Mouse (Mus musculus): ENCODE data around the gene Dach2. TPM values are rescaled to one million over a fixed set of nuclear protein-coding genes. Genes with fewer than 3 reads are reported as not detected.

The Dach2 gene
- polyA plus RNA-seq, 1 experiment = 5.5 TPM

- no peak for DNase-seq (ENCODE audit: low read depth)
- TF ChIP-seq CTCF (IDR thresholded peaks at IDR 0.05; ENCODE audit: borderline replicate concordance, extremely low read depth, insufficient read depth, insufficient read length) (no peak), POLR2A (IDR thresholded peaks at IDR 0.05; ENCODE audit: borderline replicate concordance, extremely low read depth, insufficient read depth, insufficient read length, poor library complexity, severe bottlenecking) (no peak)
Measured at GRCm38 (mm10) chrX:113666069-113666468, 368.8 kb downstream of the Dach2 start.

DNA sequence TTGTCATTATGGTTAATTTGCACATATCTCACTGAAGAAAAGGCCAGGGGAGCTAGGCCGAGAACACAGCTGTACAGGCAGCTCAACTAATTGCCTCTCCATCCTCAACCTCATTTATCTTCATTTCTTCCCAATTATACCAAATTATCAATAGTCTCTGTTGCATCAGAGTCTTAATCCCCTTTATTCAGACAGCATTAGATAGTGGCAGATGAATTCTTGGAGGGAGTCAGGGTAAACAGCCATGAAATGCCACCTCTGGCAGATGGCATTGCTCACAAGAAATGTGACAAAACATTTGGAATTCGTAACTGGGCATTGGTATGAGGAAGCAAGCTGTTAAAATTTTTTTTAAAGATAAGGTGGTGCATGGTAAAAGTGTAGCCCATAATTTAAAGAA lies 389.9 kb downstream of the Dach2 start:
- TF ChIP-seq POLR2A (IDR thresholded peaks at IDR 0.05; ENCODE audit: borderline replicate concordance, extremely low read depth, insufficient read depth, insufficient read length, poor library complexity, severe bottlenecking) (no peak), CTCF (IDR thresholded peaks at IDR 0.05; ENCODE audit: borderline replicate concordance, extremely low read depth, insufficient read depth, insufficient read length) (no peak)
- peak; percentile 39 for DNase-seq (ENCODE audit: low read depth)

DNA sequence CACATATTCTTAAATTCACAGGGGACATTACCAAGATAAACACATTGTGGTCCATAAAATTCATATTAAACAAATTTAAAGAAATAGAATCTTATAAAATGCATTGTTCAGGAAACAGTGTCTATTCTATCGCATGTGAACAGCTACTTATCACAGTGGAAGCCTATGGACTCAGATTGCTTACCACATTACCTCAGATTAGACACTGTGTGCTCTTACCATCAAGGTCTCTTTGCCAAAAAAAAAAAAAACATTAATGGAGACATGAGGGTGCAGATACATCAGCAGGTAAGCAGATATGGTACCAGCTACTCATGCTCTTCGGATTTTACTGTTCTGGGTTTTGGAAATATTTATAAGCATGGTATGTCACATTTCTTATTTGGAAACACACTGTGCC lies 415.1 kb downstream of the Dach2 start:
- no peak for DNase-seq (ENCODE audit: low read depth)
- TF ChIP-seq POLR2A (IDR thresholded peaks at IDR 0.05; ENCODE audit: borderline replicate concordance, extremely low read depth, insufficient read depth, insufficient read length, poor library complexity, severe bottlenecking) = no peak

DNA sequence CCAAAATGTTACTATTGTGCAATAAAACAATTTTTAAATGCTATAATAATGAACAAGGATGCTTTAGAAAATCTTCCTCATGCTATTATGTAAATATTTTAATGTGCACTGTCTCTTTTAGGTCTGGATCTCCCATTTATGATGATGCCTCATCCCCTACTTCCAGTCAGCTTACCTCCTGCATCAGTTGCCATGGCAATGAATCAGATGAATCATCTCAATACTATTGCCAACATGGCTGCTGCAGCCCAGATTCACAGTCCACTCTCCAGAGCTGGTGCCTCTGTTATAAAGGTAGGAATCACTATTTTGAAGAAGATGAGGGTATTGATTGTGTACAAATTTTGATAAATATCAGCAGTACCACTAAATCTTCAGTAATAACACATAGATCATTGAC lies 426.8 kb downstream of the Dach2 start:
- DNase-seq (ENCODE audit: low read depth) = peak; percentile 55
- no peak for TF ChIP-seq CTCF (IDR thresholded peaks at IDR 0.05; ENCODE audit: borderline replicate concordance, extremely low read depth, insufficient read depth, insufficient read length)
- no peak for TF ChIP-seq POLR2A (IDR thresholded peaks at IDR 0.05; ENCODE audit: borderline replicate concordance, extremely low read depth, insufficient read depth, insufficient read length, poor library complexity, severe bottlenecking)

DNA sequence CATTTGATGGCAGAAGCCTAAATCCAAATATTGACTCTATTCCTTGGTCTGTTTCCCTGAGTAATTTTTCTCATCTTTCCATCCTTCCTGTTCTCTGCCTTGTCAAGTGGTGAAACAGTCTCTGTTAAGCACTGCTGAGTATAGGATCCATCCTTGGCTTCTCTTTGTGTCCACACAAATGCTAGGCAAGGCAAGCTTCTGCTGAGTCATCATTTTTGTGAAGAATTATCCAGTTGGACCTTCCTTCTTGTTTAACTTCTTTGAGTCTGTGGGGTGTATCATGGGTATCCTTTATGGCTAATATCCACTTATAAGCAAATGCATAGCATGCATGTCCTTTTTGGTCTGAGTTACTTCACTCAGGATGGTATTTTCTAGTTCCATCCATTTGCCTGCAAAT lies 449.8 kb downstream of the Dach2 start:
- no peak for TF ChIP-seq CTCF (IDR thresholded peaks at IDR 0.05; ENCODE audit: borderline replicate concordance, extremely low read depth, insufficient read depth, insufficient read length)
- no peak for TF ChIP-seq POLR2A (IDR thresholded peaks at IDR 0.05; ENCODE audit: borderline replicate concordance, extremely low read depth, insufficient read depth, insufficient read length, poor library complexity, severe bottlenecking)
- no peak for DNase-seq (ENCODE audit: low read depth)

GRCm38 (mm10) chrX:113792264-113792663 lies 495.0 kb downstream of the Dach2 start:
- DNase-seq (ENCODE audit: low read depth) = peak; percentile 10
- TF ChIP-seq CTCF (IDR thresholded peaks at IDR 0.05; ENCODE audit: borderline replicate concordance, extremely low read depth, insufficient read depth, insufficient read length) = peak; percentile 14; the same call in 1 of the 2 replicates
- TF ChIP-seq POLR2A (IDR thresholded peaks at IDR 0.05; ENCODE audit: borderline replicate concordance, extremely low read depth, insufficient read depth, insufficient read length, poor library complexity, severe bottlenecking) = no peak

DNA sequence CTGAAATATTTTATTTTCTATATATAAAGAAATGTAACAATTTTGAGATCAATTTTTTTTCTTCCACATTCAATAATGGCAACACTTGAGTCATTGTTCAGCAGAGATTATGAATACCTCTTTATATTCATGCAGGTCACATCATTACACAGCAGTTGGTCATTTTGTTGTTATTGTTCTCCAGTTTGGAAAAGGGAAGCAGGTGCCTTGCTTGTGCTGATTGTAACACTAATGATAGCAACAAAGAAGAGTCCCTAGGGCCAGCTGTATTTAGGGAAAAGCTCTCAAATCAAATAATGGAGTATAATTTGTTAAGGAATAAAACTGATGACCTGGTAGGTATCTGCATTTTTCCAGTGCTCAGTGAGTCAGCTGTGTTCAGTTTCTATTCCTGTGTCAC lies 513.1 kb downstream of the Dach2 start:
- TF ChIP-seq CTCF (IDR thresholded peaks at IDR 0.05; ENCODE audit: borderline replicate concordance, extremely low read depth, insufficient read depth, insufficient read length) (no peak), POLR2A (IDR thresholded peaks at IDR 0.05; ENCODE audit: borderline replicate concordance, extremely low read depth, insufficient read depth, insufficient read length, poor library complexity, severe bottlenecking) (no peak)

DNA sequence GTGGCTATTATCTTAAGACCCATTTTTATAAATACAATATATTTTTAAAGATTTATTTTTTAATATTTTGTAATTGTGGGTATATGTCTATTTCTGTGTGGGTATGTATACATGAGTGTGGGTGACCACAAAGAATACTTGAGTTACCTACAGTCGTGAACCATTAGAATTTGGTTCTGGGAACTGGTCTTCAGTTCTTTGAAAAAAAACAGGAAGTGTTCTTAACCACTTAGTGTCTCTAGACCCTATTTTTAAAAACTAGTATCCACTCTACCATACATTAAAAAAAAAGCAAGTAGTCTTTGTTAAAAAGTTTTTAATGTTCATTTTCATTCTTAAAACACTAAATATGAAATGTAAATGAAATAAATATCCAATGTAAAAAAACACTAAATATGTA lies 529.5 kb downstream of the Dach2 start:
- TF ChIP-seq CTCF (IDR thresholded peaks at IDR 0.05; ENCODE audit: borderline replicate concordance, extremely low read depth, insufficient read depth, insufficient read length) (no peak), POLR2A (IDR thresholded peaks at IDR 0.05; ENCODE audit: borderline replicate concordance, extremely low read depth, insufficient read depth, insufficient read length, poor library complexity, severe bottlenecking) (no peak)
- DNase-seq (ENCODE audit: low read depth) = no peak

More for the DNA sequence above, 513.1 kb downstream of the Dach2 start:
- DNase-seq (ENCODE audit: low read depth) = peak; percentile 14

DNA sequence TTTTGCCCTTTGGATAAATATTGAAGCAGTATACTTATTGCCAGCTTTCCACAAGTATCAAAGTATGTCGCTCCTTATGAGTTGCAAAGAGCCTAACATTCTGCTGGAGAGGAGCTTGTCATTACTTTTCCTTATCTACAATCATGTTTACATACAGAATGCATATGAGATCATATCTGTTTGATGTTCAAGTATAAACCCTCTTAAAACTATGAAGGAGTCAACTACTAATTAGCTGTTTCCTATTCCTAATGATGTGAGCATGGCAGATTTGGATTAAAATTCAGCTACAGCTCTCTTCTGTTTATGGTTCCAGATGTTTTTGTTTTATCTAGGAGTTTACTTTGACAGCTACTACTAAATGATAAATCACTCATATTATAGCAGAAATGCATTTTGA lies 535.8 kb downstream of the Dach2 start:
- DNase-seq (ENCODE audit: low read depth) = no peak
- TF ChIP-seq POLR2A (IDR thresholded peaks at IDR 0.05; ENCODE audit: borderline replicate concordance, extremely low read depth, insufficient read depth, insufficient read length, poor library complexity, severe bottlenecking) = no peak
- TF ChIP-seq CTCF (IDR thresholded peaks at IDR 0.05; ENCODE audit: borderline replicate concordance, extremely low read depth, insufficient read depth, insufficient read length) = no peak

DNA sequence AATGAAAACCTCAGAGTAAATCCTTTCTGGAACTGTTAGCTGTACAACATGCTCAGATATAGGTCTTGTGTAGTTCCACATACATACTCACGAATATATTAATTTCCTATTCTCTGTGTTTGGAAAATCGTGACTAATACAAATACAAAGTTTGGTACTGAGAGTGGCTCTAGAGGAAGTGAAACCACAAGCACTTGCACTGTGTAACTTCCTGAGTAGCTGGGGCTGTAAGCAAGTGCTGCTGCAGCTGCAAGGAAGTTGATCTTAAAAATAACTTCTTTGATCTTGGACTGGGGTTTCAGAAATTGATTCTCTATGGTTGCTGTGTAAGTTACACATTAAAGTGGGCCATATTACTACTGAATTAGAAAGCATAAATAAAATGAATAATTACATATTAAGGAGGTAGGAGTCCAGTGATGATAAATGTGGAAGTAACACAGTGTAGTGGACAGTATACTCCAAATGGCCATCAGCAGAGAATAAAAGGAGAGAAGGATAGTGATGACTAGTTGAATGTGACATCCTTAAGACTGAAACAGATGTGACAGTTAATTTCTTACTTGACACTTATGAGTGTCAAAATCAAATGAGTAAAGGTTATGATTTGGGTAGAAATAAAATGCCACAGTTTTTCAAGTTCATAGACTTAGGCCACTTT lies 570.7 kb downstream of the Dach2 start:
- no peak for TF ChIP-seq CTCF (IDR thresholded peaks at IDR 0.05; ENCODE audit: borderline replicate concordance, extremely low read depth, insufficient read depth, insufficient read length)
- no peak for TF ChIP-seq POLR2A (IDR thresholded peaks at IDR 0.05; ENCODE audit: borderline replicate concordance, extremely low read depth, insufficient read depth, insufficient read length, poor library complexity, severe bottlenecking)
- peak; percentile 0 for DNase-seq (ENCODE audit: low read depth)

Other genes with a start within 250 kb of the Dach2 start
- 5.3 and 10.0 TPM in 2 replicates for gene Chm, start 112.0 kb upstream of the Dach2 start, polyA plus RNA-seq (2012; rRNA removed)

Data from brain, embryonic 14.5 days (tissue).